Mouse (Mus musculus) small intestine, adult 2 months (tissue): ENCODE data around the gene Rims3.

Experiments used
- CTCF ChIP-seq: fragments of 200-500 bp; IDR thresholded peaks from 2 replicates; pipeline ENCODE4 v1.5.1; 2012; ENCODE audit warnings: low read depth, mild to moderate bottlenecking, control low read depth, inconsistent platforms, low read length, moderate library complexity, mixed read lengths; ENCODE audit not compliant: insufficient replicate concordance, insufficient read length; ENCODE audit errors: extremely low read depth
- POLR2A ChIP-seq: fragments of 200-500 bp; IDR thresholded peaks from 2 replicates; pipeline ENCODE4 v1.6.1; 2012; ENCODE audit warnings: low read depth, mild to moderate bottlenecking, control low read depth, inconsistent platforms, low read length, moderate library complexity

DNA sequence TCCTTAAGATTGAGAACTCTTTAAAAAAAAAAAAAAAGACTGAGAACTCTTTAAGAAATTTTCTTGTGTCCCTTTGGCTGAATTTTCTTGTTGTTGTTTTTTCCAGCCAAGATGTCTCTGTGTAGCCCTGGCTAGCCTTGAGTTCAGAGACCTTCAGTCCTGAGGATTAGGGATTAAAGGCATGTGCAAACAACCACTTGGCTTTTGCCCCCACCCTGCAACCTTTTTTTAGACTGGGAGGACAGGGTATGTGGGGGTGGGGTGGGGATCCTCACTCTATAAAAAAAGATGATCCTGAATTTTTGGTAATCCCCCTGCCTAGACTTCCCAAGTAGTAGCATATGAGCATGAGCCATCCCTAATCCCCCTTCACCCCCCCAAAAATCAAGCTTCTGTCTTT lies 48.8 kb upstream of the Rims3 start:
- TF ChIP-seq POLR2A (no peak), CTCF (no peak)
